Mouse (Mus musculus): ENCODE measurements around the gene Mpc1. TPM values are rescaled to one million over a fixed set of nuclear protein-coding genes. Genes with fewer than 3 reads are reported as not detected.
A peak's percentile ranks its signal among the peaks of the same experiment; 100 is the strongest.
"Not testable (repeated sequence)": the region's sequence is repeated elsewhere in the genome, so short reads cannot be mapped to it uniquely, and the experiment has no call there.

Mpc1 gene
- polyA plus RNA-seq, 1 experiment from 2014 or later: 196 TPM

DNA sequence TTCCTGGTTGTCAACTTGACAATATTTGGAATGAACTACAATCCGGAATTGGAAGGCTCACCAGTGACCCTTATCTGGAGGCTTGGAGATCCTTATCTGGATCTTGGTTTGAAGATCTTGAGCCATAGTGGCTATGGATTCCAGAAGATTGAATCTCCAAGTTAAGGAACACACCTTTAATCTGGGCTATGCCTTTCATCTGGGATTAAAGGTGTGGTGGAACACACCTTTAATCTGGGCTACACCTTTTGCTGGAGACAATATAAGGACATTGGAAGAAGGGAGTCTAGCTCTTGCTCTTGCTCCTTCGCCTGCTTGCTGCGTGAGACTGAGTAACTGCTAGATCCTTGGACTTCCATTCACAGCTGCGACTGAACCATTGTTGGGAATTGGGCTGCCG is 54.5 kb downstream of the Mpc1 start, which contains the start of gene Prr18:
TSS of gene Prr18 (plus strand) at position 301 of the 400 bp plus-strand sequence.
- not testable (repeated sequence) for H3K27ac ChIP-seq (ENCODE audit: low read length); H3K9ac ChIP-seq (ENCODE audit: low read length); H3K4me3 ChIP-seq (ENCODE audit: low read length); H3K9me3 ChIP-seq (ENCODE audit: control insufficient read depth, low read length); H3K4me2 ChIP-seq (ENCODE audit: low read depth, low read length); H3K36me3 ChIP-seq (ENCODE audit: control insufficient read depth, insufficient read depth, low read length); ATAC-seq (ENCODE audit: low read depth)
- H3K4me1 ChIP-seq (replicated peaks; ENCODE audit: control insufficient read depth, insufficient read depth, low read length): peaks cover 20% of the 10 kb centered on the region
- peaks cover 28% of the 10 kb centered on the region for H3K27me3 ChIP-seq (ENCODE audit: control insufficient read depth, insufficient read depth, low read depth, low read length)
- no CpG with 5 or more reads among the region's 5 CpGs for WGBS

GRCm38 (mm10) chr17:8339666-8340374 is 57.1 kb downstream of the Mpc1 start:
- Histone ChIP-seq H3K27me3 (ENCODE audit: control insufficient read depth, insufficient read depth, low read depth, low read length) (peaks cover 32% of the 10 kb centered on the region), H3K9ac (ENCODE audit: low read length) (no peak overlapping the region; the same call in 1 of the 2 replicates), H3K4me1 (replicated peaks; ENCODE audit: control insufficient read depth, insufficient read depth, low read length) (peaks cover 22% of the 10 kb centered on the region), H3K27ac (ENCODE audit: low read length) (peak overlapping the region; percentile 52), H3K36me3 (ENCODE audit: control insufficient read depth, insufficient read depth, low read length) (no peaks in the 10 kb centered on the region), H3K9me3 (ENCODE audit: control insufficient read depth, low read length) (no peaks in the 10 kb centered on the region), H3K4me2 (ENCODE audit: low read depth, low read length) (peak overlapping the region; percentile 99), H3K4me3 (ENCODE audit: low read length) (peak overlapping the region; percentile 55)
- ATAC-seq (ENCODE audit: low read depth): peak; percentile 66
- 16% methylated on average over 8 of the region's 8 CpGs for WGBS

DNA sequence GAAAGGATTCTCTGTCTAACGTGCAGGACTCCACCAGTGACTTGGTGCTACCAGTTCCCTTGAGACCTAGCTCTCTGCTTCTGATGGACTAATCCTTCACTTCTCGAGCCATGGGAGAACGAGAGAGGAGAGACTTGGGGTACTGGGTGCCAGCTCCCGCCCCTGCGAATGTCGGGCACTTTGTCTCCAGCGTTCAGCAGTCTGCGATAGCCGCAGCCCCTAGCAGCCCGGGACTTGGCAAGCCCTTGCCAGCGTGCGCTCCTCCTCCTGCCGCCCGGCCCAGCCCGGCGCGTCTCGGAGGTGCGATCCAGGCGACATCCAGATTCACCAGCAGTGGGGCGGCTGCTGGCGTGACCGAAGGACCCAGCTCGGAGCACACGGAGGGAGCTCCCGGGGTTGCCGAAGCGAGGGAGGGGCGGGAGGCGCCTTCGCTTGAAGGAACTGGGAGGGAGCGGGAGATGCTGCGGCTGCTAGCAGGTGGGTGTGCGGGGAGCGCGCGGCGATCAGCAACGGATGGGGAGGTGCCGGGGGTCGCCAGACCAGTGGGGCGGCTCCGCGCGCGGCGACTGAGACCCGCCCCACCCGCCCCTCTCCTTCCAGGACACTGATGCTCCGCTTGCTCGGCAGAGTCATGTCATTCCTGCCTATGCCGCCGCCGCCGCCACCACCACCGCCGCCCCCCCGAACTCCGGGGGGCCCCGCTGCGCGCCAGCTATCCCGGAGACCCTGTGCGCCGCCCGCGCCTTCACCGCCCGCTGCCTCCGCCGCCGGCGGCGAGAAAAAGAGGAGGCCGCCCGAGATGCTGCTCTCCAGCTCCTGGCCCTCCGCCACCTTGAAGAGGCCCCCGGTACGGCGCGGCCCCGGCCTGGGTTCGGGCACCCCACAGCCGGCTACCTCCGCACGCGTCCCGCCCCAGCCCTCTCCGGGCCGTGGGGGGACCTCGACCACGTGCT is 58.0 kb downstream of the Mpc1 start:
- peak overlapping the region; percentile 56 for H3K9ac ChIP-seq (ENCODE audit: low read length)
- peak overlapping the region; percentile 55 for H3K4me3 ChIP-seq (ENCODE audit: low read length)
- ATAC-seq (ENCODE audit: low read depth): peak; percentile 46
- no peaks in the 10 kb centered on the region for H3K9me3 ChIP-seq (ENCODE audit: control insufficient read depth, low read length)
- peaks cover 22% of the 10 kb centered on the region for H3K4me1 ChIP-seq (replicated peaks; ENCODE audit: control insufficient read depth, insufficient read depth, low read length)
- peaks cover 32% of the 10 kb centered on the region for H3K27me3 ChIP-seq (ENCODE audit: control insufficient read depth, insufficient read depth, low read depth, low read length)
- no peaks in the 10 kb centered on the region for H3K36me3 ChIP-seq (ENCODE audit: control insufficient read depth, insufficient read depth, low read length)
- WGBS: under 1% methylated on average over 44 of the region's 92 CpGs
- peak overlapping the region; percentile 52 for H3K27ac ChIP-seq (ENCODE audit: low read length)
- peak overlapping the region; percentile 99 for H3K4me2 ChIP-seq (ENCODE audit: low read depth, low read length)

DNA sequence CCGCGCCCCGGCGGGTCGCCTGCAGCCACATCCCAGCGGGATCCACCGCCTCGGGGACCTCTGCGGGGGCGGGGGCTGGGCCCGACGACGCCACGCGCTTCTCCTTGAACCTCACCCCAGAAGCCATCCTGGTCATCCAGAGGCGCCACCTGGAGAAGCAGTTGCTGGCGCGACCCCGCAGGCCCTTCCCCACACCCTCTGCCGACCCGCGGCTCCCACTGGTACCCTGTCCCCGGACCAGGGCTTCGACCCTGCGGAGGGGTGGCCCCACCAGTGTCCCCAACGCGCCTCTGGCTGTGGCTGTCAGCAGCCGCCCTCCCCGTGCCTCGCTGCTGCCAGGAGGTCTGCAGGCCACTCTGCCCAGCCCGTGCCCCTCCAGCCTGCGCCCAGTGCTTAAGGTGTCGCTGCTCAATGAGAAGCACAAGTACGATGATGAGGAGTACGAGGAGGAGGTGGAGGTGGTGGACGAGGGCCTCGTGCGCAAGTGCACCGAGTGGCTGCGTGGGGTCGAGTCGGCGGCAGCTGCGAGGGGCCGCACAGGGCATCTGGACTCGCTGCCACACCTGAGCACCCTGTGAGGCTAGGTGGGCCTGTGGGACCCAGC is 58.8 kb downstream of the Mpc1 start:
- ATAC-seq (ENCODE audit: low read depth): peak; percentile 29

GRCm38 (mm10) chr17:8342706-8343105 is 60.0 kb downstream of the Mpc1 start:
- Histone ChIP-seq H3K9ac (ENCODE audit: low read length) (no peak overlapping the region), H3K36me3 (ENCODE audit: control insufficient read depth, insufficient read depth, low read length) (no peaks in the 10 kb centered on the region), H3K4me2 (ENCODE audit: low read depth, low read length) (0 out of 2 replicates have a peak overlapping the region, but pooled peaks have one; percentile 11), H3K4me3 (ENCODE audit: low read length) (no peak overlapping the region), H3K27ac (ENCODE audit: low read length) (no peak overlapping the region), H3K27me3 (ENCODE audit: control insufficient read depth, insufficient read depth, low read depth, low read length) (peaks cover 32% of the 10 kb centered on the region), H3K9me3 (ENCODE audit: control insufficient read depth, low read length) (no peaks in the 10 kb centered on the region), H3K4me1 (replicated peaks; ENCODE audit: control insufficient read depth, insufficient read depth, low read length) (peaks cover 22% of the 10 kb centered on the region)
- 32% methylated on average over 5 of the region's 5 CpGs for WGBS
- no peak for ATAC-seq (ENCODE audit: low read depth)

More for the DNA sequence above, 58.8 kb downstream of the Mpc1 start:
- Histone ChIP-seq H3K27ac (ENCODE audit: low read length) (no peak overlapping the region), H3K4me1 (replicated peaks; ENCODE audit: control insufficient read depth, insufficient read depth, low read length) (peaks cover 22% of the 10 kb centered on the region), H3K36me3 (ENCODE audit: control insufficient read depth, insufficient read depth, low read length) (no peaks in the 10 kb centered on the region), H3K9ac (ENCODE audit: low read length) (peak overlapping the region; percentile 56), H3K4me2 (ENCODE audit: low read depth, low read length) (peak overlapping the region; percentile 99), H3K4me3 (ENCODE audit: low read length) (peak overlapping the region; percentile 55), H3K27me3 (ENCODE audit: control insufficient read depth, insufficient read depth, low read depth, low read length) (peaks cover 32% of the 10 kb centered on the region), H3K9me3 (ENCODE audit: control insufficient read depth, low read length) (no peaks in the 10 kb centered on the region)
- WGBS: 11% methylated on average over 42 of the region's 46 CpGs

- ATAC-seq (ENCODE audit: low read depth): no peak
- peaks cover 22% of the 10 kb centered on the region for H3K4me1 ChIP-seq (replicated peaks; ENCODE audit: control insufficient read depth, insufficient read depth, low read length)
- H3K36me3 ChIP-seq (ENCODE audit: control insufficient read depth, insufficient read depth, low read length): no peaks in the 10 kb centered on the region
- no peaks in the 10 kb centered on the region for H3K9me3 ChIP-seq (ENCODE audit: control insufficient read depth, low read length)
- no peak overlapping the region for H3K4me3 ChIP-seq (ENCODE audit: low read length)
- H3K4me2 ChIP-seq (ENCODE audit: low read depth, low read length): no peak overlapping the region
- WGBS: 54% methylated on average over 6 of the region's 6 CpGs
- peaks cover 32% of the 10 kb centered on the region for H3K27me3 ChIP-seq (ENCODE audit: control insufficient read depth, insufficient read depth, low read depth, low read length)
- no peak overlapping the region for H3K9ac ChIP-seq (ENCODE audit: low read length)
- no peak overlapping the region for H3K27ac ChIP-seq (ENCODE audit: low read length)
Measured at GRCm38 (mm10) chr17:8343416-8343815, 60.7 kb downstream of the Mpc1 start.

Other genes with a start within 250 kb of the Mpc1 start
- gene Gm49673, start 135.1 kb upstream of the Mpc1 start, polyA plus RNA-seq (2015; fragmentation: Nextera tagmentation; extraction: Ambion mirVana): 0.24 TPM in 1 of 2 replicates, not detected in the other
- 40.1 TPM in 2 replicates for gene Rnaset2a, start 134.8 kb upstream of the Mpc1 start, polyA plus RNA-seq (2015; fragmentation: Nextera tagmentation; extraction: Ambion mirVana)
- gene Fgfr1op, start 117.4 kb upstream of the Mpc1 start, polyA plus RNA-seq (2015; fragmentation: Nextera tagmentation; extraction: Ambion mirVana): 38.4 and 39.5 TPM in 2 replicates
- 0.23 and 0.26 TPM in 2 replicates for gene Ccr6, start 46.9 kb upstream of the Mpc1 start, polyA plus RNA-seq (2015; fragmentation: Nextera tagmentation; extraction: Ambion mirVana)
- 78.9 and 83.6 TPM in 2 replicates for gene Sft2d1, start 28.2 kb downstream of the Mpc1 start, polyA plus RNA-seq (2015; fragmentation: Nextera tagmentation; extraction: Ambion mirVana)
- 1.5 and 1.6 TPM in 2 replicates for gene Prr18, start 54.6 kb downstream of the Mpc1 start, polyA plus RNA-seq (2015; fragmentation: Nextera tagmentation; extraction: Ambion mirVana)
- gene T2, start 73.1 kb downstream of the Mpc1 start, polyA plus RNA-seq (2015; fragmentation: Nextera tagmentation; extraction: Ambion mirVana): 0.62 and 0.73 TPM in 2 replicates
- 0.13 and 0.40 TPM in 2 replicates for gene T, start 151.5 kb downstream of the Mpc1 start, polyA plus RNA-seq (2015; fragmentation: Nextera tagmentation; extraction: Ambion mirVana)
- gene Pde10a, start 242.5 kb downstream of the Mpc1 start, polyA plus RNA-seq (2015; fragmentation: Nextera tagmentation; extraction: Ambion mirVana): 0.88 and 1.7 TPM in 2 replicates